Mouse (Mus musculus) kidney, postnatal 4 days (tissue): ENCODE data around the gene Zfp746.
"Not testable (repeated sequence)": the region's sequence is repeated elsewhere in the genome, so short reads cannot be mapped to it uniquely, and the experiment has no call there.

Experiments
- DNase-seq, 2 experiments: peaks; one replicate each; pipeline ENCODE4 v3.0.0; 2021; ENCODE audit warnings: mixed read lengths in 2 of 2

Zfp746 gene

GRCm38 (mm10) chr6:48086471-48086878 is at the start of gene Zfp746:
Gene Zfp746 (minus strand): TSS chr6:48086593.
- peak; percentile 96 for DNase-seq

GRCm38 (mm10) chr6:48121092-48121491 is 34.7 kb upstream of the Zfp746 start:
- DNase-seq: not testable (repeated sequence)

DNA sequence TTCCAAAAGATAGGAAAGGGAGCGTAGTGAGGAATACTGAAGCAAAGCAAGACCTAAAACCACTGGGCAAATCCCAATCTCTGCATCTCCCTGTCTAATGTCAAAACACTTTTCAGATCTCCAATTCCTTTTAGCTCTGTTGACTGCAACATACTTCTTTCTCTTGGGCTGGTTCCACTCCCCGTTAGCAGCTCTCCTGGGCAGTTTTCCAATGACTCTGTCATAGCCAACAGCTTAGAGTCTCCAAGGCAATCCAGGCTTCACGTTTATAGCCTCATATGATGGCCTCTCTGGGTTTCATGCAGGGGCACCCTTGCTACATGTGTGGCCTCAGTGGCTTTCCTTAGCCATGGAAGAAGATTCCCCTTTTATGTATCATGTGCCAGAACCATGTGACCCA is 29.6 kb upstream of the Zfp746 start:
- DNase-seq: no peak

GRCm38 (mm10) chr6:48086957-48087715 is 743 bp upstream of the Zfp746 start:
- DNase-seq: no peak

- DNase-seq: peak; percentile 76 to 84
Observed at GRCm38 (mm10) chr6:48085521-48086404, 630 bp downstream of the Zfp746 start.

- no peak for DNase-seq
Observed at GRCm38 (mm10) chr6:48083733-48084191, 2.6 kb downstream of the Zfp746 start.

DNA sequence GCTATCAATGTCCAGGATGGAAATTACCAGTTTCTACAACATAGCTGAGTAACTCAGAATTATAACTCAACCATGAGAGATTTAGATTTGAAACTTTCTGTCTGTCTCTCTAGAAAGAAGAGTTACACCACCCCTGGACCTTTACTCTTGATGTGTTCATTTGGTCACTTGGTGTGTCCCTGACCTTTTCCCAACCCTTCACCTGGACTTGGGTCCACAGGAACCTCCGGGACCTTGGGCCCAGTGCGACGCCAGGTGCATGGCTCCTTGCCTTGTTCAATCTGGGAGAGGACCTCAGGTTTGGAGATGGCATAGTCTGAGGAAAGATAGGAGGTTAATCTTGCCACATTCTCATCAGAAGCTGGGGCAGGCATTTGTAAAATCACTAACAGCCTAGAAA is 4.4 kb downstream of the Zfp746 start:
- no peak for DNase-seq

DNA sequence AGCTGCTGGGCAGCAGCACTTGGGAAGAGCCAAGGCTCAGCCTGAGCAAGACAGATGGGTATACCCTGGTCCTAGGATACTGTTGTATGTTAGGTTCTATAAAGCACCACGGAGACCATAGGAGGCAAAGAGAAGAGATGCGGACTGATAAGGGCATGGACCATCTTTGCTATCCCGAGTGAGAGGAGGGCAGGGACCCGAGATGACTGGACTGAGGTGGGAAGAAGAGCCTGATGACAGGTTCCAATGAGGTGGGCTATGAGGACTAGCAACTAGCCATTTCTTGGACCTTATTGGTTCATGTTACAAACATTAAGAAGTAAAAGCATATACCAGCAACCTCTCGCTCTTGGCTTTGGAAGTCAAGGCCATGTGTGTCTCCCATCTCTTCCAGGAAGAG is 5.4 kb downstream of the Zfp746 start:
- DNase-seq: no peak

DNA sequence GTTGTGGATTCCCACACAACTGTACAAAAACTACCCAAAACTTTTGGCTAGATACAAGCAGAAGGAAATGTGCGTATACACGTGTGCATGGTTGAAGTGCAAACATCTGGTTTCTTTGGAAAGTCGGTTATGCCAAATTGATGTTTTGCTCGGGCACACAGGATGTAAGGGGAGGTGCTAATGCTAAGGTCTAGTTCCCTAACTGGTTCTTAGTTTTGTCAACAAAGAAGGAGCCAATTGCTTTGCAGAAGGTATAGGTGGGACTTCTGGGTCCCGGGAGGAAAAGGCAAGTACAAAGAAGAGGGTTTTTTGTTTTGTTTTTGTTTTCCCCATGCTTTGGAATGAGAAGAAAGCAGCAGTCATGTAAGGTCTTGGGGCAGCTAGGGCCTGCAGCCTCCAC is 13.1 kb downstream of the Zfp746 start:
- DNase-seq: no peak

DNA sequence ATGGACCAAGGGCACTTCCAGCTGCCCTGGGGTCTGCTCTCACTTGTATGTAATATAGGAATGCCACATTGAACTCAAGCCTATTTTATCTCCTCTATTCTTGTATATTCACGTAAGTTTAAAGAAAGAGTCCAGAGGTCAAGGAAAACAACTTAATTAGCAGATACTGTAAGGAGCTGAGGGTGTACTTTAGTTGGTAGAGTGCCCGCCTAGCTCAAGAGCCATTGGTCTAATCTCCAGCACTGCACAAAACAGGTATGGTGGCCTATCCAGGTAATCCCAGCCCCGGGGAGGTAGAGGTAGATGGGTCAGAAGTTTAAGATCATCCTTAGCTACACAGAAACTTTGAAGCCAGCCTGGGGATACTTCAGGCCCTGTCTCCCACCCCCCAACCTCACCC is 18.9 kb downstream of the Zfp746 start:
- no peak for DNase-seq

- no peak for DNase-seq
Observed at GRCm38 (mm10) chr6:48065587-48066075, 20.8 kb downstream of the Zfp746 start.

DNA sequence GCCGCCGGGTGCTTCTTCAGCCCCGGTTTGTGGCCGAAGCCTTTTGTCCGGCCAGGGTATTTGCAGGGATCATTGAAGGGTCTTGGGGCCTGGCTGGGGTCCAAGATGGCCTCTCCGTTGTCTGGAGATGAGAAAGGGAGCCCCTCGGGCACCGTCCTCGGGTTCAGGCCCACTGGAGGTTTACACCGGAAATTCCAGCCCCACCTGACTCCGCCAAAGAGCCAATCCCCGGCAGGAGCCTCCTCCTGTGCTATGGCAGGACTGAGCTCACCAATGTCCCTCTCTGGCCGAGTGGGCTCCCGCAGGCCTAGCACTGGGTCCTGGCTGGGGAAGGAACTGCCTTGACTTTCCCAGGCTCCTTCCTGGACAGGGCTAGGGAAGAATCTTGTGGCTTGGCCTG is 21.9 kb downstream of the Zfp746 start:
- DNase-seq: no peak

DNA sequence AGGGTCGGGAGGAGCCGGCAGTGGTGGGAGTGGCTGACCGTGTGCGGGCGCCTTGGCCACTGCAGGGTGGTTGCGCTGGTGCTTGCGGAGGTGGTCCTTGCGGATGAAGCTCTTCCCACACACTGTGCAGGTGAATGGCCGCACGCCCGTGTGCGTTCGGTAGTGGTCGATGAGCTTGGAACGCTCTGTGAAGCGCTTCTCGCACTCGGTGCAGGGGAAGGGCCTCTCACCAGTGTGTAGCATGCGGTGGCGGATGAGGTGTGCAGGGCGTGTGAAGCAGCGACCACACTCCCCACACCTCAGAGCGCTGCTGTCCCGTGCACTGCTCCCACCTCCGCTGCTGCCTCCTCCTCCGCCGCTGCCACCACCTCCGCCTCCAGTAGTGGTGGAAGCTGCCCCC is 22.5 kb downstream of the Zfp746 start:
- no peak for DNase-seq

DNA sequence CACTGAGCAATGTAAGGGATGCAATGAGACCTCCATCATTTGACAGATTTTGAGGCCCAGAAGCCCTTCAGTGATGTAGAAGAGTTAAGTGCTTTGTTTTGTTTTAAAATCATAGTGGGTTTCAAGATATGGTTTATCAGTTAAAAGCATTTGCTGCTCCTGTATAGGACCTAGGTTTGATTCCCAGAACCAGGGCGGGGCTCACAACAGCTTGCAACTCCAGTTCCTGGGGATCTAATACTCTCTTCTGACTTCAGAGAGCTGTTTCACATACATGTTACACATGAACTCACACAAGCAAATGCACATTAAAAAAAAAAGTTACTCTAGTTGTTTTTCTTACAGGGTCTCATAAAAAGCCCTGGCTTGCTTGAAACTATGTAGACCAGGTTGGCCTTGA is 25.5 kb downstream of the Zfp746 start:
- no peak for DNase-seq

DNA sequence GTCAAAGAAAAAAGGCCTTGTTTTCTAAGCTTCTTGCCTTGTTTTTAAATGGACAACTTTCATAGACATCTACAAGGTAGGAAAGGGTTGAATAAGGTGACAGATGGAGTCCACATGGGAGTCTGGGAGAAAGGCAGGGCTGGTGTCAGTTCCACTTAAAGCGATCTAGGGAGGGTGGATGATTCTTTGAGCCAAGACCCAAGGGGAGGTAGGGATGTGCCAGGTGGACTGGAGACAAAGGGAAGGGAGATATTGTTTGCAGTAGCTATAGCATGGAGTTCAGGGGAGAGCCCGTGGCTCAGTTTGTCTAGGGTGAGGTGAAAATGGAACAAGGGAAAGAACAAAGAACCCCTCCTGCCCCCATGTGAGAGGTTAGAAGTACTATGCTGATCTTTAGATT is 26.0 kb downstream of the Zfp746 start:
- no peak for DNase-seq

DNA sequence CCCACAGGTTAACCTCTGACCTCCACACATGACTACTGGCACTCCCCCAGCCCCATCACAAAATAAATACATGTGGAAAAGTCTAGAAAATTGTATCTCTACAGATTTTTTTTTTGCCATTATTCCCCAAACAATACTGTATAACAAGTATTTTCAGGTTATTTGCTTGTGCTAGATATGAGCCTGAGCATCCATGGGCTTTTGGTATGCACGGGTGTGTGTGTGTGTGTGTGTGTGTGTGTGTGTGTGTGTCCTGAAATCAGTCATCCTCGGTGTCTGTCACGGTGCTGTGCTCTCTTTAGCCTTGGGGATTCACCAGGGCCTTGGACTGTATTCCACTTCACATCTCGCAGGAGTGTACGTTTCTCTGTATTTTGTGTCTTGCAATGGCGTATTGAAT is 34.3 kb downstream of the Zfp746 start:
- no peak for DNase-seq

GRCm38 (mm10) chr6:48051666-48052065 is 34.7 kb downstream of the Zfp746 start:
- no peak for DNase-seq

- no peak for DNase-seq
Observed at GRCm38 (mm10) chr6:48049273-48050065, 36.9 kb downstream of the Zfp746 start.

DNA sequence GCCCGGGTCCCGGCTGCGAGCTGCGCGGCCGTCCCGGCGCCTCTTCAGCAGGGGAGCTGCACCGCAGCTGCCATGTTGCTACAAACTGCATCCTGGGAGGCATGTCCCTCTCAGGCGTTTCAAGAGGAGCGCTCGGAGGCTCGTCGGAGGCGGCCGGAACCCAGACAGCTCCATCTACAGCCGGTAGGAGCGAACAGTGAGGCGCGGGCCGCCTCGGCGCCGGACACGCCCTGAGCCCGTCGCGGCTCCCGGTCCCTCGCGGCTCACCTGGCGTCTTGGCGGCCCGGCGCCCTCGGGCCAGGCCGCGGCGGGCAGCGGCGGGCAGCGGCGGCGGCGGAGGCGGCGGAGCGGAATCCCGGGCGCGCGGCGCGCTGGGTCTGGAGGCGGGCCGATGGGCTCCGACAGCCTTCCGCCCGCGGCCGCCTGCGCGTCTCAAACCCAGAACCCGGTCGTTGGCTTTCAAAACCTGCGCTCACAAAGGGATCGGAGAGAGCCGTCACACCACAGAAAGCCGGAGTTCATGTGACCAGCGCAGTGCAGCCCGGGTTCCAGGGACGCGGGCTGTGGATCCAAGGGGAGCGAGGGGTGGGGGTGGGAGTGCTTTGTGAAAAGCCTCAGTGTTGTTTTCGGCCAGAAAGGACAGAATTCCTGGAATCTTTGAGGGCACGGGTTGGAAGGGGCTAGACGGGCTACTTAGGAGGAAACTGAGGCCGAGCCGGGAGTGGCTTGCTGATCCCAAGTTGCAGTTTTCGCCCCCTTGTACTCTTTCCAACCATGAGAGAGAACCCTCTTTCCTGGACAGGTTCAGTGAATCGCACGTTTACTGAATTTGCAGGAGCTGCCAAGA is 37.7 kb downstream of the Zfp746 start, which contains the start of gene Zfp777:
TSS of gene Zfp777 (minus strand) at position 486 of the 847 bp plus-strand sequence.
- DNase-seq: peak; percentile 87 to 94

DNA sequence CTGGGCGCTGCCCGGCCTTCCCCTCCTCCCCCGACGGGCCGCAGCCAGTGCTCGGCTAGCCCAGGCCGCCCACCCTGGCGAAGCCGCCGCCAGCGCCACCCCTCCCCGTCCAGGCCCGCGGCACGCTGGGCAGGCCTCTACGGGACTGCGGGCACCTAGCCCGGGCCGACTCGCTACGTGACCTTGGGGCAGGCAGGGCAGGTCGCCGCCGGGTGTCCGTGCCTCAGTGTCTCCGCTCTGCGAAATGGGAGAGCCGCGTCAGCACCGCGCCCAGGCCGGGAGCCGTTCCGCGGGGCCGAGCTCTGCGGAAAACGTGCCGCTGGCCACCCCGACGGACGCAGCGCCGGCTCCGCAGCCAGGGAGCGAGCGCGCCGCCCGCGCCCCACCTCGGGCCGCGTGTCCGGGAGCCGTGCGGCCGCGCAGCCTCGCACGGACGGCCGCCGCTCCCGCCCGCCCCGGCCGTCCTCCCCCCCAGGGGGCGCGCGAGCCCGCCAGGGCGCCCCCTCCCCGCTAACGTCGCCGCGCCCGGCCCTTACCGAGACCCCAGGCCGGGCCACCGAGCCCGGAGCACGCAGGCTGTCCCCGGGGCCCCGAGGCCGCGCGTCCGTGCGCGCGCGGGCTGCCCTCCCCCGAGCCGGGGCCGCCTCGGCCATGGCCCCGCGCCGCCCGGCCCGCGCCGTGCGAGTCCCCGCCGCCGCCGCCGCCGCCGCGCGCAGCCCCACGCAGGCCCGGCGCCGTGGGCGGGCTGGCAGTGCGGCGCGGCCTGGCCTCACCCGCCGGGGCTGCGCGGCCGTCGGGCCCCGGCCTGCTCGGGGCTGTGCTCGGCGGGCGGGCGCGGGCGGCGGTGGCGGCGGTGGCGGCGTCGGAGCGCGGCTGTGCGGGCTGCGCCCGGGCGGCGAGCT is 38.7 kb downstream of the Zfp746 start:
- DNase-seq: peak; percentile 54 to 68

- DNase-seq: no peak
Observed at GRCm38 (mm10) chr6:48047114-48047449, 39.3 kb downstream of the Zfp746 start.
